In the genomic region with DNA sequence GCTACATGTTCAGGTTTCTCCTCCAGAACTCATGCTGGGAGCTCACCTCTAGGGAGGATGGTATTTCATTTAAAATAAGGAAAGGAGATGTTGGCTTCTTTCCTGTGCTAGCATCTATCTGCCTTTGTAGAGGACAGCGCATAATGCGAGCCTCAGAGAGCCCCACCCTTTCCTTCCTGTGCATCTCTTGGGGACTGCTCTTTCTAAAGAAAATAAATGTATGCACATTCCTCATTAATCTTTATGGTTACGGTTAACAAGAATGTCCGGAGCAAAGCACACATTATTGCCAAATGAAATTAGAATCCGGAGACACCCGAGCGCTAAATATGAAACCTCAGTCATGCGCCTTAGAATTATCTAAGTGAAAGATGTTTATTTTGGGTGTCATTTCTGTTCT, we compare ENCODE assay signal across 24 mouse cellular contexts.
"Had no signal": no experiment of that assay in that cellular context is flagged by ENCODE, and none has a peak within 500 bp of the region (broad histone marks: within the 10 kb centered on the region; RNA-seq: fewer than 3 reads in every experiment).

No protein-coding gene starts in this region.

- H3K27me3 ChIP-seq: heart, embryonic 12.5 days; hindbrain, embryonic 13.5 days; hindbrain, embryonic 15.5 days; limb, embryonic 12.5 days; liver, embryonic 13.5 days; liver, embryonic 15.5 days had no signal

- H3K9ac ChIP-seq: heart, embryonic 12.5 days; hindbrain, embryonic 13.5 days; hindbrain, embryonic 15.5 days; limb, embryonic 12.5 days; liver, embryonic 13.5 days; liver, embryonic 15.5 days had no signal

- H3K4me2 ChIP-seq: heart, embryonic 12.5 days; hindbrain, embryonic 13.5 days; hindbrain, embryonic 15.5 days; limb, embryonic 12.5 days; liver, embryonic 11.5 days; liver, embryonic 13.5 days; liver, embryonic 15.5 days had no signal

- H3K4me1 ChIP-seq: heart, embryonic 10.5 days; heart, embryonic 12.5 days; hindbrain, embryonic 15.5 days; liver, embryonic 13.5 days; liver, embryonic 15.5 days had no signal

- H3K4me3 ChIP-seq: heart, embryonic 10.5 days; heart, embryonic 12.5 days; hindbrain, embryonic 13.5 days; hindbrain, embryonic 15.5 days; limb, embryonic 12.5 days; liver, embryonic 13.5 days; liver, embryonic 15.5 days had no signal

- H3K9me3 ChIP-seq: heart, embryonic 10.5 days; heart, embryonic 12.5 days; hindbrain, embryonic 13.5 days; hindbrain, embryonic 15.5 days; limb, embryonic 12.5 days; liver, embryonic 13.5 days; liver, embryonic 15.5 days had no signal

- ATAC-seq: hindbrain, postnatal 0 days; intestine, embryonic 16.5 days had no signal

- H3K27ac ChIP-seq: heart, embryonic 10.5 days; hindbrain, embryonic 13.5 days; hindbrain, embryonic 15.5 days; hindbrain, postnatal 0 days; limb, embryonic 12.5 days; liver, embryonic 13.5 days; liver, embryonic 15.5 days had no signal

- H3K36me3 ChIP-seq: heart, embryonic 10.5 days; heart, embryonic 12.5 days; hindbrain, embryonic 15.5 days; limb, embryonic 12.5 days; liver, embryonic 13.5 days; liver, embryonic 15.5 days had no signal

- DNase-seq: gastrocnemius, postnatal 14 days; gastrocnemius, postnatal 36 days; heart, adult 18-20 months; heart, postnatal 10 days; heart, postnatal 36 days; kidney, adult 11 months; kidney, adult 2 months; kidney, adult 9 months; kidney, postnatal 14 days; layer of hippocampus, adult 9-11 months; layer of hippocampus, postnatal 36 days; left cerebral cortex, postnatal 4 days; liver; liver, embryonic 13.5 days; lung, adult 18-20 months had no signal
